Mouse (Mus musculus) E14TG2a.4 (cell line): ENCODE measurements around the gene Espnl.

ENCODE experiments used
- CTCF ChIP-seq: conservative IDR thresholded peaks from 2 replicates; pipeline ENCODE4 v1.5.1; 2014; ENCODE audit warnings: low read length
- NANOG ChIP-seq: IDR thresholded peaks from 2 replicates; pipeline ENCODE4 v1.6.1; 2014; ENCODE audit warnings: borderline replicate concordance, low read length, mixed read lengths
- POU5F1 ChIP-seq: IDR thresholded peaks from 2 replicates; pipeline ENCODE4 v1.6.1; 2014; ENCODE audit warnings: low read length, borderline replicate concordance

DNA sequence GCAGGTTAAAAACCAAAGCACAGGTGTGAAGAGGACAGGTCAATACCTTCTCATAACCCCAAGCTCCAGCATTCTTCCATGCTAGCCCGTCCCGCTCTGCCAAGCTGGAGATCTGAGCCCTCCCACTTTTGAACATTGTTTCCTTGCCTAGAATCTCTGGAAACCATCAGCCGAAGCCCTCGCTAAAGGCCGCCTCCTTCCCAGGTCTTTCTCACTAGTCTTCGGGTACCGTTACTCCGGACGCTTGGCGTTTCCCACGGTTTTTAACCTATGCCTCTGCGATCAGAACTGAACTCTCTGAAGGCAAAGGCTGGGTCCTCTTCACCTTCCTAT is 76.0 kb downstream of the Espnl start:
- TF ChIP-seq CTCF: no peak
- TF ChIP-seq POU5F1: no peak
- no peak for TF ChIP-seq NANOG
